Mouse (Mus musculus) stomach, embryonic 16.5 days (tissue): ENCODE data around the gene Kcne1. TPM values are rescaled to one million over a fixed set of nuclear protein-coding genes. Genes with fewer than 3 reads are reported as not detected.

Experiments used
- ATAC-seq: fragments of 200-750 bp; cut with Nextera tagmentation; 2 replicates; pipeline ENCODE4 v1.8.0; 2017; ENCODE audit warnings: moderate number of reproducible peaks, moderate TSS enrichment; ENCODE audit not compliant: insufficient read depth, low FRiP score
- H3K27ac ChIP-seq: fragments of 300-500 bp; sonication (generic); 2 replicates; pipeline ENCODE4 v1.5.1; 2014; ENCODE audit warnings: low read length
- H3K27me3 ChIP-seq: fragments of 300-500 bp; sonication (generic); 2 replicates; pipeline ENCODE4 v1.6.1; 2014; ENCODE audit warnings: low read length, control low read depth, mixed read lengths; ENCODE audit not compliant: control insufficient read depth, insufficient read depth
- H3K36me3 ChIP-seq: fragments of 300-500 bp; sonication (generic); 2 replicates; pipeline ENCODE4 v1.6.1; 2014; ENCODE audit warnings: low read length; ENCODE audit not compliant: control insufficient read depth, insufficient read depth
- H3K4me1 ChIP-seq: fragments of 300-500 bp; sonication (generic); 2 replicates; pipeline ENCODE4 v1.6.1; 2014; ENCODE audit warnings: low read length, control low read depth, mixed read lengths; ENCODE audit not compliant: control insufficient read depth, insufficient read depth
- H3K4me2 ChIP-seq: fragments of 300-500 bp; sonication (generic); 2 replicates; pipeline ENCODE4 v1.6.1; 2014; ENCODE audit warnings: low read depth, low read length, mixed read lengths
- H3K4me3 ChIP-seq: fragments of 300-500 bp; sonication (generic); replicated peaks from 2 replicates; pipeline ENCODE4 v1.5.1; 2014; ENCODE audit warnings: mild to moderate bottlenecking, low read length
- H3K9ac ChIP-seq: fragments of 300-500 bp; sonication (generic); 2 replicates; pipeline ENCODE4 v1.6.1; 2014; ENCODE audit warnings: low read length
- H3K9me3 ChIP-seq: fragments of 300-500 bp; sonication (generic); replicated peaks from 2 replicates; pipeline ENCODE4 v1.6.1; 2016; ENCODE audit warnings: low read length, control low read depth; ENCODE audit not compliant: control insufficient read depth
- WGBS: fragments of 180-500 bp; shearing (Covaris S2); extraction: QIAGEN DNeasy Blood & Tissue Kit; methylation state at CpG from one replicate; pipeline ENCODE4 v1.1.7; 2014; 5-methylcytosine and 5-hydroxymethylcytosine counted together
- polyA plus RNA-seq: library from polyadenylated mRNA; unstranded; fragments of >200 nt; fragmentation: Nextera tagmentation; extraction: Ambion mirVana; gene quantifications from 2 replicates; pipeline ENCODE4 v1.2.1, GENCODE M21; 2015

Kcne1 gene
- polyA plus RNA-seq, 1 experiment from 2014 or later, result 0.92 TPM

DNA sequence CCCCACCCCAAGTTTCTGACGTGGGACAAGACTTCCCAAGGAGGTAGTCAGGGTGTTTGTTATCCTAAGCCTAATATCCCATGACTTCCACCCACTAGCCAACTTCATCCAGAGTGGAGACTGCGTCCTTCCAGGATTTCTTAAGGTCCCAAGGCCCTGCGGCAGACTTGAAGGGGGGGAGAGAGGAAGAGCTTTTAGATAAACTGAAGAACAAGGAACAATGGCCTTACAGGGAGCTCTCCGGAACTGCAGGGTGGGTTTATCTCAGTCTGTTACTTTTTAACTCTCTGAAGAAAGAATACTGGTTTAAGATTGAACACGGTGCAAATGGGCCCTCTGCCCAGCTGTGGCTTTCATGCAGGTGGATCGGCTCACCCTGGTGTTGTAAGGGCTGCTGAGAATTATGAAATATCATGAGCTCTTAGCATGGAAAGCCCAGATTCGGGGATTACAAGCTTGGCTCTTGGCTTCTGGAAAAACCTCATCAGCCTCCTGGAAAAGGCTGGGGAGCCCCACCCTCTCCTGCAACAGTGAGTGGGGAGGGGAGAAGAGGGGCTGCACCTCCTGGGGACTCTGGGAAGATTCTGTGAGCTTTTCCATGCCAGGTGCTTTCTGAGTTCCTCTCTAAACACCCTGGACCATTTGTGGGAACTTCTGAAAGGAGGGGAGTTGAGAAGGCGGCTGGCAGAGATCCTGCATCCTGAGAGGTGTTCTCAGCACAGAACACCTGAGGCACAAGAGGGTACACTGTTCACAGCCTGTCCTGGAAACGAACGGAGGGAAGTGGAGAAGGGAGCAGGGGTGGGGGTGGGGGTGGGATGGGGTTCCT lies 38.7 kb upstream of the Kcne1 start:
- H3K27ac ChIP-seq, result no peak overlapping the region; the same call in 1 of the 2 replicates

DNA sequence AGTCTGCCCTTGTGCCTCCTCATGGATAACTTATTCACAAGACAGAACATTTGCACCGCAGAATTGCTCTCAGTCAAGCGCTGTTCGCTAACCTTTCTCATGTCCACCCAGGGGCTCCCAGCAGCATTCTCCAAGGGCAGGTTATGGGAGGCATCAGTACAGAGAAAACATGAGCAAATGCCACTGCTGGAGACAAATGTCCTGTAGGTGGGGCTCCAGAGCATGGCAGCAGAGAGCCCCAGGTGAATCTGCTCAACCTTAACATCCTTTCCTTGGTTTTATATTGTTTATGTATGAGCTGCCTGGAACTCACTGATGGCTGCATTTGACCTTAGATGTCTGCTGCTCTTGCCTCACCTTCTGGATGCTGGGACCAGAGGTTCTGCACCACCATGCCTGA lies 34.5 kb upstream of the Kcne1 start:
- Histone ChIP-seq H3K4me2 (no peak overlapping the region), H3K9me3 (no peaks in the 10 kb centered on the region), H3K4me1 (peaks cover 12% of the 10 kb centered on the region), H3K27me3 (no peaks in the 10 kb centered on the region), H3K27ac (no peak overlapping the region), H3K4me3 (no peak overlapping the region), H3K9ac (no peak overlapping the region), H3K36me3 (no peaks in the 10 kb centered on the region; the same call in 1 of the 2 replicates)
- no peak for ATAC-seq
- WGBS, result 96% methylated on average over 3 of the region's 3 CpGs

More for the DNA sequence above, 38.7 kb upstream of the Kcne1 start:
- no peak for ATAC-seq
- no peak overlapping the region for H3K4me3 ChIP-seq
- 0 out of 2 replicates have a peak overlapping the region, but pooled peaks have one; percentile 1 for H3K9ac ChIP-seq
- WGBS, result 37% methylated on average over 10 of the region's 10 CpGs
- H3K27me3 ChIP-seq, result no peaks in the 10 kb centered on the region
- no peaks in the 10 kb centered on the region; the same call in 1 of the 2 replicates for H3K36me3 ChIP-seq
- H3K4me1 ChIP-seq, result peaks cover 39% of the 10 kb centered on the region
- peak overlapping the region; percentile 75; the same call in 1 of the 2 replicates for H3K4me2 ChIP-seq
- H3K9me3 ChIP-seq, result no peaks in the 10 kb centered on the region

DNA sequence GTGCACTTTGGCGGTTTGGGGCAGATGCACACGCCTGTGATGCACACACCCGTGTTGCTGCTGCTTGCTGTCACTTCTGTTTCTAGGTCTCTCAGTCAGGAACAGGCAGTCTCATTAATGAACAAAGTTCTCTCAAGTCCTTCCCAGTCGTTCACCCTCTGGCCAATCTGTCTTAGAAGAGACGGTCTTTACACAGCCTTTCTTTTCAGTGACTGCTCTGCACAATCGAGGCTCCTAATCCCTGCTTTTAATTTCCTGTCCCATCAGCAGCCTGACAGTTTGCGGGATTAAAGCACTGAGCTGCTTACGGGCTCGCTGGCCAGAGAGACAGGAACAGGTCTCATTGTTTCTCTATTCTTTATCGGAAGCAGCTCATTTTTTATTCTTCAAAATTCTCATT lies 28.4 kb upstream of the Kcne1 start:
- no peak for ATAC-seq
- Histone ChIP-seq H3K9me3 (no peaks in the 10 kb centered on the region), H3K27ac (no peak overlapping the region), H3K9ac (no peak overlapping the region), H3K4me1 (no peaks in the 10 kb centered on the region), H3K27me3 (no peaks in the 10 kb centered on the region), H3K4me2 (no peak overlapping the region), H3K36me3 (no peaks in the 10 kb centered on the region), H3K4me3 (no peak overlapping the region)
- 66% methylated on average over 10 of the region's 10 CpGs for WGBS

DNA sequence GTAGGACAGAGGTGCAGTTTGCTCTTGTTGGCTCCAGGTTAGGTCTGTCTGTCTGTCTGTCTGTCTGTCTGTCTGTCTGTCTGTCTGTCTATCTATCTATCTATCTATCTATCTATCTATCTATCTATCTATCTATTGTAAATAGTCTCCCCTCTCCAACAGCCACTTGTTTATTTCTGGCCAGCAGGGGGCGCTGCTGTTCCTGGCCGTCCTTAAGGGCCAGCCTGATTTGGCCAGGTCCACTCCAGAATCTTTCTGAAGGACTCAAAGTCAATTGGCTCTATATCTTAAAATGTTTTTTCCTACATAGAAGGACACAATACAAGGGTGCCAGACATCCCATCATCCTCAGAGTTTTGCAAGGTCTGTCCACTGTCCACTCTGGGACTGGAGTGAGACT lies 25.8 kb upstream of the Kcne1 start:
- Histone ChIP-seq H3K4me2 (no peak overlapping the region), H3K9ac (no peak overlapping the region), H3K36me3 (no peaks in the 10 kb centered on the region), H3K4me3 (no peak overlapping the region), H3K27ac (no peak overlapping the region), H3K9me3 (no peaks in the 10 kb centered on the region), H3K27me3 (no peaks in the 10 kb centered on the region), H3K4me1 (no peaks in the 10 kb centered on the region)
- no peak for ATAC-seq
- 0% methylated on average over 2 of the region's 2 CpGs for WGBS

DNA sequence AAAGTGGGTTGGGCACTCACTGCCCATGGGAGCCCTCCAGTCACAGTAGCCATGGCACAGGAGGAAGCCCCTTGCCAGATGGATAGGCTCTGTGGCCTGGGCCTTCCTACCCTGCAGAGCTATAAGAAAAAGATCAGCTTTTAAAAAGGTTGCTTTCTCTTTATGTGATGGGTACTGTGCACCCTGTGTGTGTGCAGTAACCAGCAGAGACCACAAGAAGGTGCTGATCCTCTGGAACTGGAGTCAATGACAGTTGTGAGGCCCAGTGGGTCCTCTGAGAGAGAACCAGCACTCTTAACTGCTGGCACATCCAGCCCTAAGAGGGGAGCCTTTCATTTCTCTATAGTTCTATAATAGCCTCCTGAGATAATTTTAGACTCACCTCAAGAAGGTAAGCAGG lies 24.1 kb upstream of the Kcne1 start:
- no peaks in the 10 kb centered on the region for H3K36me3 ChIP-seq
- no peak for ATAC-seq
- H3K9ac ChIP-seq, result no peak overlapping the region
- no peak overlapping the region for H3K4me2 ChIP-seq
- H3K4me1 ChIP-seq, result no peaks in the 10 kb centered on the region
- H3K27me3 ChIP-seq, result no peaks in the 10 kb centered on the region
- H3K27ac ChIP-seq, result no peak overlapping the region
- H3K9me3 ChIP-seq, result no peaks in the 10 kb centered on the region
- H3K4me3 ChIP-seq, result no peak overlapping the region

DNA sequence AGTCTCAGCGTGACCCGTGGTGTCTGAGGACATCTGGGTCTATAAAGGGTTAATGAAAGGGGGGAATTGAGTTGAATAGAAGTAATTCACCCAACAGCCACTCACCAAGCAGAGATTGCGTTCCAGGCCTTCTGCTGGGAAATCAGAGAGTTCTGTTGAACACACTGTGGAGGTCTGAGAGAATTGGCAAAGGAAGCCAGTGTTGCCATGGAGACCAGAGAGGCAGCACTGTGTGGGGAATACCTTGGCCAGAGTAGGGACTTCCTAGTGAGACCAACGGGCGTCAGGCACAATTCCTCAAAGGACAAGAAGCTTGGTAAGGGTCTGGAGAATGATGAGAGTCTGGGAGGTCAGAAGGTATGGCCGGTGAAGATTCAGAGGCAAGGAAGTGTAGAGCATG lies 23.2 kb upstream of the Kcne1 start:
- no peaks in the 10 kb centered on the region for H3K9me3 ChIP-seq
- H3K9ac ChIP-seq, result no peak overlapping the region
- no peaks in the 10 kb centered on the region for H3K27me3 ChIP-seq
- H3K4me1 ChIP-seq, result no peaks in the 10 kb centered on the region
- no peak for ATAC-seq
- no peak overlapping the region for H3K27ac ChIP-seq
- 52% methylated on average over 6 of the region's 6 CpGs for WGBS
- no peak overlapping the region for H3K4me3 ChIP-seq
- H3K36me3 ChIP-seq, result no peaks in the 10 kb centered on the region
- H3K4me2 ChIP-seq, result no peak overlapping the region

DNA sequence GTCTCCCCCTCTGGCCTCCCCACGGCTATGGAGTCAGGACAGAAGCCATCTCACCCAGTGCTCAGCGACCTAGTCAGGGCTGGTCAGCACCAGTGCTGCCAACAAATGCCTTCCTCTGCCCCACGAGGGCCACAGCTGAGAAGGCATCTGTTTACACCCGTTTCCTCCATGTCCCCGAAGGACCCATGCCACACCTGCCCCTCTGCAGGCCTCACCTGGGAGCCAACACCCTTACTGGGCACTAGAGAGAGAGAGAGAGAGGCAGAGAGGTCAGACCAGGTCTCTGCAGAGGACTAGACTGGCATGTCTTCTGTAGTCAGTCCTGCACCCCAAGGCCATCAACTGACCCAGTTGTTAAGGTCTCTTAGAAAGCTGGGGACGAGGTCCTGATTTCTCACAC lies 21.8 kb upstream of the Kcne1 start:
- no peak overlapping the region for H3K4me3 ChIP-seq
- H3K9me3 ChIP-seq, result no peaks in the 10 kb centered on the region
- no peak overlapping the region for H3K9ac ChIP-seq
- whole genome bisulfite sequencing, result 63% methylated on average over 6 of the region's 6 CpGs
- H3K36me3 ChIP-seq, result no peaks in the 10 kb centered on the region
- no peaks in the 10 kb centered on the region for H3K4me1 ChIP-seq
- H3K27me3 ChIP-seq, result no peaks in the 10 kb centered on the region
- H3K4me2 ChIP-seq, result no peak overlapping the region
- H3K27ac ChIP-seq, result no peak overlapping the region
- ATAC-seq, result peak; percentile 28; the same call in 1 of the 2 replicates

DNA sequence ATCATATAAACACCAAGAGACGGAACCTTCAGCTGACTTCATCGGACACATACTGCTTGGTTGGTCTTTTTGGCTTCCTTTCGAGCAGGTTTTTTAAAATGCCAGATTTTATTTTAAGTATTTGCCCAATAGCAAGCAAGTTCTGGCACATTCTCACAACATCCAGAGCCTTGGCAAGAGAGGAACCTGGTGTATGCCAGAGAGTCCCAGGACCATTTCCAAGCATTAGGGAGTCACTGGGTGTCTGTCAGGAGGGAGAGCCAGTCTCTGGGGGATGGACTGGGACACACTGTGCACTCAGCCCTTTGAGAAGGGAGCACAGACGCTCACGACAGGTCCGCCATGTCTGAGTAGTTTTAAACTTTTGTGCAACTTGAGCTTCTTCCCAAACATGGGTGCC lies 17.7 kb upstream of the Kcne1 start:
- 87% methylated on average over 6 of the region's 6 CpGs for WGBS
- H3K9ac ChIP-seq, result no peak overlapping the region
- H3K4me3 ChIP-seq, result no peak overlapping the region
- no peak for ATAC-seq
- no peaks in the 10 kb centered on the region for H3K4me1 ChIP-seq
- no peak overlapping the region for H3K27ac ChIP-seq
- H3K36me3 ChIP-seq, result no peaks in the 10 kb centered on the region
- H3K4me2 ChIP-seq, result no peak overlapping the region
- no peaks in the 10 kb centered on the region for H3K27me3 ChIP-seq
- H3K9me3 ChIP-seq, result no peaks in the 10 kb centered on the region

DNA sequence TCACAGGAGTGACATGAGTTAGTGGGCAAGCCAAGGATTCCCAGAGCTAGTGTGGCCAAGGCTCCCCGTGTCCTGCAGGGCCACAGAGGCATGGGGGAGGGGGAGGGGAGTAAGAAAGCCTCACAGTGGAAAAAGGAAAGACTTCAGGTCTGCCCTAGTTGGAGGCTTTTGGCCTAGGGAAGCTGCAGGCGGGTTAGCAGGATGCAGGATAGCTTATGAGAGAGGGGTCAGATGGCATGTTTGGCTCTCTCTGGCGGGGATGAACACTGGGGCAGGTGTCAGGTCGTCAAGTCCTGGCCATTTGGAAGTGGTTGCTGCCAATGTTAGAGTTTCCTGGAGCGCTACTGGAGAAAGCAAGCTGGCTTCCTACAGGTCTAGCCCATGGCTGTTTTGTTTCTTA lies 12.4 kb upstream of the Kcne1 start:
- Histone ChIP-seq H3K36me3 (no peaks in the 10 kb centered on the region), H3K4me3 (no peak overlapping the region), H3K4me1 (no peaks in the 10 kb centered on the region), H3K27me3 (no peaks in the 10 kb centered on the region), H3K9me3 (no peaks in the 10 kb centered on the region), H3K27ac (no peak overlapping the region), H3K4me2 (no peak overlapping the region), H3K9ac (no peak overlapping the region)
- WGBS, result 50% methylated on average over 5 of the region's 5 CpGs
- no peak for ATAC-seq
